Mouse (Mus musculus): ENCODE measurements around the gene Tarbp2. TPM values are rescaled to one million over a fixed set of nuclear protein-coding genes. Genes with fewer than 3 reads are reported as not detected.

Gene Tarbp2
- polyA plus RNA-seq, 1 experiment = 71.1 TPM

DNA sequence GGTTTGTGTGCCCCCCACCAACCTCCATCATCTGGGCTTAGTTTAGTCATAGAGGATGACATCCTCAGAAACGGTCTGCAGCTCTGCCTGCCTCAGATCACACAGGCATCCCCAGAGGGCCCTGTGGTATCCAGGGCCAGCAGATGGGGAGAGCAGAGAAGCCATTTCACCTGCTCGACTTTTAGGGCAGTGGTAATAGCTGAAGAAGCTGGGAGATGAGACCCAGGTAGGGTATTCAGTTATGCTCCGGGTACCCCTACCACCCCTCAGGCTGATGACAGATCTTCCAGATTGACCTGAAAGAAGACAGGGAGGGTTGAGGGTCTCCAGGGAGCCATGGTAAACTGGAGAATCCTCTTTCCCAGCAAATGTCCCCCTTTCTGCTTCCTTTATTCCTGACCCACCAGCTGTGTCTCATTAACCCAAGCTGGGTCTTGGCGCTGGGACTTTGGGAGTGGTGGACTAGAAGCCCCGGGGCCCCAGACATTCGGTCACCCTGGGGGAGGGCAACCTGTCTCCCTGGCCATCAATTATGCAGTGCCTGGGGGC lies 6.6 kb upstream of the Tarbp2 start:
- peaks cover 11% of the 10 kb centered on the region for H3K4me1 ChIP-seq (ENCODE audit: control insufficient read depth, insufficient read depth, insufficient read length, low read length)
- H3K36me3 ChIP-seq (ENCODE audit: control insufficient read depth, insufficient read depth, low read length) = no peaks in the 10 kb centered on the region
- no peak overlapping the region for H3K27ac ChIP-seq (ENCODE audit: insufficient read depth, low read depth, low read length)
- no peak for TF ChIP-seq POLR2A (IDR thresholded peaks at IDR 0.05; ENCODE audit: low read depth, low read length)
- no peak for TF ChIP-seq CTCF (IDR thresholded peaks at IDR 0.05; ENCODE audit: extremely low read depth, insufficient read length, insufficient replicate concordance, low read depth, low read length)
- 52% methylated on average over 6 of the region's 6 CpGs for WGBS
- no peaks in the 10 kb centered on the region for H3K27me3 ChIP-seq (ENCODE audit: control insufficient read depth, insufficient read depth, low read length)
- no peak overlapping the region for H3K4me3 ChIP-seq (ENCODE audit: low read depth, low read length)

- Histone ChIP-seq H3K36me3 (ENCODE audit: control insufficient read depth, insufficient read depth, low read length) (no peaks in the 10 kb centered on the region), H3K4me3 (ENCODE audit: low read depth, low read length) (no peak overlapping the region), H3K27me3 (ENCODE audit: control insufficient read depth, insufficient read depth, low read length) (no peaks in the 10 kb centered on the region), H3K27ac (ENCODE audit: insufficient read depth, low read depth, low read length) (no peak overlapping the region), H3K4me1 (ENCODE audit: control insufficient read depth, insufficient read depth, insufficient read length, low read length) (peaks cover 15% of the 10 kb centered on the region)
- WGBS = 79% methylated on average over 5 of the region's 5 CpGs
- TF ChIP-seq CTCF (IDR thresholded peaks at IDR 0.05; ENCODE audit: extremely low read depth, insufficient read length, insufficient replicate concordance, low read depth, low read length) (no peak), POLR2A (IDR thresholded peaks at IDR 0.05; ENCODE audit: low read depth, low read length) (no peak)
Observed at GRCm38 (mm10) chr15:102512010-102512409, 6.0 kb upstream of the Tarbp2 start.

GRCm38 (mm10) chr15:102512471-102512870 lies 5.5 kb upstream of the Tarbp2 start:
- Histone ChIP-seq H3K4me3 (ENCODE audit: low read depth, low read length) (no peak overlapping the region), H3K27ac (ENCODE audit: insufficient read depth, low read depth, low read length) (no peak overlapping the region), H3K4me1 (ENCODE audit: control insufficient read depth, insufficient read depth, insufficient read length, low read length) (peaks cover 15% of the 10 kb centered on the region), H3K27me3 (ENCODE audit: control insufficient read depth, insufficient read depth, low read length) (no peaks in the 10 kb centered on the region), H3K36me3 (ENCODE audit: control insufficient read depth, insufficient read depth, low read length) (no peaks in the 10 kb centered on the region)
- no peak for TF ChIP-seq CTCF (IDR thresholded peaks at IDR 0.05; ENCODE audit: extremely low read depth, insufficient read length, insufficient replicate concordance, low read depth, low read length)
- TF ChIP-seq POLR2A (IDR thresholded peaks at IDR 0.05; ENCODE audit: low read depth, low read length) = no peak

- H3K4me1 ChIP-seq (ENCODE audit: control insufficient read depth, insufficient read depth, insufficient read length, low read length) = peaks cover 15% of the 10 kb centered on the region
- H3K4me3 ChIP-seq (ENCODE audit: low read depth, low read length) = no peak overlapping the region
- 85% methylated on average over 3 of the region's 3 CpGs for WGBS
- TF ChIP-seq POLR2A (IDR thresholded peaks at IDR 0.05; ENCODE audit: low read depth, low read length) (no peak), CTCF (IDR thresholded peaks at IDR 0.05; ENCODE audit: extremely low read depth, insufficient read length, insufficient replicate concordance, low read depth, low read length) (no peak)
- H3K36me3 ChIP-seq (ENCODE audit: control insufficient read depth, insufficient read depth, low read length) = no peaks in the 10 kb centered on the region
- no peaks in the 10 kb centered on the region for H3K27me3 ChIP-seq (ENCODE audit: control insufficient read depth, insufficient read depth, low read length)
- H3K27ac ChIP-seq (ENCODE audit: insufficient read depth, low read depth, low read length) = no peak overlapping the region
Observed at GRCm38 (mm10) chr15:102513004-102513403, 5.0 kb upstream of the Tarbp2 start.

DNA sequence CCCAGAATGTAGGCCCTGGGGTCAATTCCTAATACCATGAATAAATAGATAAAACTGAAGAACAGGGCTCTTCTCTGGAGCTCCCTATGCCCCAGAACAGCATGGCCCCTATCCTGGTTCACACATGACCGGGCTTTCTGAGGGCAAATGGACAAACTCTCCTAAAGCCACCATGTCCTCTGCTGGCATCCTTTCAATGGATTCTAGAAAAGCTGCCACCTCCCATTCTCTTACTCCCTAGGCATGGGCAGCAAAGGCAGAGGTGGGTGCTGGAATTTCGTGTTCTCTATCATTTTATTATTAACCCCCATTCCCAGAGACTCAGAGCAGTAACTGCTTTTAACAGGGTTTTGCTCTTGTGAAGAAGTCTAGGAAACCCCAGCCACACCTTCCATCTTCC lies 2.7 kb upstream of the Tarbp2 start:
- Histone ChIP-seq H3K4me1 (ENCODE audit: control insufficient read depth, insufficient read depth, insufficient read length, low read length) (peaks cover 14% of the 10 kb centered on the region), H3K27me3 (ENCODE audit: control insufficient read depth, insufficient read depth, low read length) (no peaks in the 10 kb centered on the region), H3K4me3 (ENCODE audit: low read depth, low read length) (no peak overlapping the region), H3K36me3 (ENCODE audit: control insufficient read depth, insufficient read depth, low read length) (no peaks in the 10 kb centered on the region), H3K27ac (ENCODE audit: insufficient read depth, low read depth, low read length) (no peak overlapping the region)
- WGBS = 88% methylated on average over 2 of the region's 2 CpGs
- TF ChIP-seq CTCF (IDR thresholded peaks at IDR 0.05; ENCODE audit: extremely low read depth, insufficient read length, insufficient replicate concordance, low read depth, low read length) = no peak
- TF ChIP-seq POLR2A (IDR thresholded peaks at IDR 0.05; ENCODE audit: low read depth, low read length) = no peak

- Histone ChIP-seq H3K4me1 (ENCODE audit: control insufficient read depth, insufficient read depth, insufficient read length, low read length) (peaks cover 9% of the 10 kb centered on the region), H3K36me3 (ENCODE audit: control insufficient read depth, insufficient read depth, low read length) (no peaks in the 10 kb centered on the region), H3K4me3 (ENCODE audit: low read depth, low read length) (peak overlapping the region; percentile 73; the same call in 1 of the 2 replicates), H3K27me3 (ENCODE audit: control insufficient read depth, insufficient read depth, low read length) (no peaks in the 10 kb centered on the region), H3K27ac (ENCODE audit: insufficient read depth, low read depth, low read length) (no peak overlapping the region)
- TF ChIP-seq CTCF (IDR thresholded peaks at IDR 0.05; ENCODE audit: extremely low read depth, insufficient read length, insufficient replicate concordance, low read depth, low read length) = no peak
- no peak for TF ChIP-seq POLR2A (IDR thresholded peaks at IDR 0.05; ENCODE audit: low read depth, low read length)
- 78% methylated on average over 4 of the region's 4 CpGs for WGBS
Observed at GRCm38 (mm10) chr15:102515791-102516190, 2.2 kb upstream of the Tarbp2 start.

DNA sequence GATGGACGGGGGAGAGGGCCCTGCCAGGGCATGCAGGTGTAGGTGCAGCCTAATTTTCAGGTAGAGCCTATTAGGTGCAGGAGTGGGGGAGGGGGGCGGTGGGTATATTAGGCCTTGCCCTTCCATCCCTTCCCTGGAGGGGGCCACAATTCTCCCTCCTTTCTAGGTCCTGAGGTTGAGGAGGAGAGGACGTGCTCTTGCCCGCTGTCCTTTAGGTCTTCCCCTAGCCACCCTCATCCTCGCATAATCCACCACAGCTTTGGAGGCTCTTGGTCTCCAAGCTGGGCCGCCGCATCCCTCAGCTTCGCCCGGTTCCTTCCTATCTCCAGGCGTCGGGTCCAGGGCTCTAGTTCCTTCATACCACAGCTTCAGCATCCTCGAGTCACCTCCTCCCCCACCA lies 1.7 kb upstream of the Tarbp2 start:
- Histone ChIP-seq H3K4me3 (ENCODE audit: low read depth, low read length) (peak overlapping the region; percentile 73), H3K4me1 (ENCODE audit: control insufficient read depth, insufficient read depth, insufficient read length, low read length) (peaks cover 9% of the 10 kb centered on the region), H3K27ac (ENCODE audit: insufficient read depth, low read depth, low read length) (no peak overlapping the region), H3K36me3 (ENCODE audit: control insufficient read depth, insufficient read depth, low read length) (peaks cover 1% of the 10 kb centered on the region), H3K27me3 (ENCODE audit: control insufficient read depth, insufficient read depth, low read length) (no peaks in the 10 kb centered on the region)
- TF ChIP-seq CTCF (IDR thresholded peaks at IDR 0.05; ENCODE audit: extremely low read depth, insufficient read length, insufficient replicate concordance, low read depth, low read length) (no peak), POLR2A (IDR thresholded peaks at IDR 0.05; ENCODE audit: low read depth, low read length) (no peak)
- 7% methylated on average over 12 of the region's 12 CpGs for WGBS

All from small intestine, adult 2 months (tissue).